Mouse (Mus musculus) MEL (cell line): Measurements from ENCODE around the gene Slc26a6. TPM values are rescaled to one million over a fixed set of nuclear protein-coding genes. Genes with fewer than 3 reads are reported as not detected.

Experiments used
- DNase-seq: peaks from one replicate; pipeline ENCODE4 v3.0.0; 2011; ENCODE audit warnings: low read depth, low spot score
- H3K27ac ChIP-seq: 2 replicates; pipeline ENCODE4 v1.5.1; 2012; ENCODE audit warnings: low read depth, mild to moderate bottlenecking, control low read depth, low read length, moderate library complexity; ENCODE audit not compliant: control insufficient read depth
- H3K27me3 ChIP-seq, 2 experiments: fragments of 150-350 bp in 1 of 2; sonication (generic) in 1 of 2; 2 replicates each; pipeline ENCODE4 v1.6.1; 2012; ENCODE audit warnings: low read length in 2 of 2, mild to moderate bottlenecking in 2 of 2, improper control_type of control experiment in 1 of 2, moderate library complexity in 1 of 2; ENCODE audit not compliant: insufficient read depth in 2 of 2, control insufficient read depth in 1 of 2
- H3K36me3 ChIP-seq, 2 experiments: 2 replicates each; pipeline ENCODE4 v1.6.1; 2012 to 2014; ENCODE audit warnings: low read length in 2 of 2, improper control_type of control experiment in 1 of 2, inconsistent platforms in 1 of 2, mild to moderate bottlenecking in 1 of 2; ENCODE audit not compliant: insufficient read depth in 2 of 2, control insufficient read depth in 1 of 2
- H3K4me1 ChIP-seq, 2 experiments: fragments of 150-350 bp in 1 of 2; sonication (generic) in 1 of 2; 2 replicates each; pipeline ENCODE4 v1.6.1; 2012; ENCODE audit warnings: low read length in 2 of 2, improper control_type of control experiment in 1 of 2, mild to moderate bottlenecking in 1 of 2; ENCODE audit not compliant: insufficient read depth in 2 of 2, control insufficient read depth in 1 of 2
- H3K4me3 ChIP-seq, 2 experiments: fragments of 150-350 bp in 1 of 2; sonication (generic) in 1 of 2; 2 replicates each; pipeline ENCODE4 v1.5.1; 2012; ENCODE audit warnings: low read depth in 2 of 2, low read length in 2 of 2, mild to moderate bottlenecking in 2 of 2, moderate library complexity in 2 of 2, control low read depth in 1 of 2, improper control_type of control experiment in 1 of 2; ENCODE audit not compliant: control insufficient read depth in 1 of 2, insufficient read depth in 1 of 2
- H3K79me2 ChIP-seq: 2 replicates; pipeline ENCODE4 v1.6.1; 2012; ENCODE audit warnings: mild to moderate bottlenecking, low read length, moderate library complexity; ENCODE audit not compliant: control insufficient read depth, poor library complexity, insufficient read depth
- H3K9ac ChIP-seq: 2 replicates; pipeline ENCODE4 v1.6.1; 2012; ENCODE audit warnings: low read depth, mild to moderate bottlenecking, control low read depth, low read length, moderate library complexity; ENCODE audit not compliant: control insufficient read depth, poor library complexity, severe bottlenecking
- H3K9me3 ChIP-seq: fragments of 150-350 bp; sonication (generic); replicated peaks from 2 replicates; pipeline ENCODE4 v1.6.1; 2012; ENCODE audit warnings: mild to moderate bottlenecking, low read length, improper control_type of control experiment, moderate library complexity; ENCODE audit not compliant: insufficient read depth
- BHLHE40 ChIP-seq: IDR thresholded peaks from 2 replicates; pipeline ENCODE4 v1.6.1; 2012; ENCODE audit warnings: low read depth, mild to moderate bottlenecking, inconsistent platforms, low read length, improper control_type of control experiment, borderline replicate concordance
- CHD1 ChIP-seq: IDR thresholded peaks from 2 replicates; pipeline ENCODE4 v1.6.1; 2012; ENCODE audit warnings: low read depth, mild to moderate bottlenecking, inconsistent platforms, low read length, improper control_type of control experiment
- CHD2 ChIP-seq: IDR thresholded peaks from 2 replicates; pipeline ENCODE4 v1.6.1; 2011; ENCODE audit warnings: low read length, improper control_type of control experiment
- CTCF ChIP-seq, 3 experiments: IDR thresholded peaks in 2 of 3; conservative IDR thresholded peaks in 1 of 3; 2 replicates each; pipeline ENCODE4 v1.5.1; 2011 to 2012; ENCODE audit warnings: low read length in 3 of 3, low read depth in 2 of 3, mild to moderate bottlenecking in 2 of 3, improper control_type of control experiment in 1 of 3, inconsistent platforms in 1 of 3, mixed read lengths in 1 of 3, moderate library complexity in 1 of 3; ENCODE audit not compliant: control insufficient read depth in 1 of 3, insufficient read depth in 1 of 3, poor library complexity in 1 of 3, severe bottlenecking in 1 of 3
- ELF1 ChIP-seq: IDR thresholded peaks from 2 replicates; pipeline ENCODE4 v1.6.1; 2014; ENCODE audit warnings: low read depth, mild to moderate bottlenecking, inconsistent platforms, low read length, improper control_type of control experiment, moderate library complexity
- EP300 ChIP-seq, 2 experiments: IDR thresholded peaks; 2 replicates each; pipeline ENCODE4 v1.6.1; 2011; ENCODE audit warnings: improper control_type of control experiment in 2 of 2, low read length in 2 of 2, low read depth in 1 of 2, mild to moderate bottlenecking in 1 of 2
- HCFC1 ChIP-seq: IDR thresholded peaks from 2 replicates; pipeline ENCODE4 v1.6.1; 2012; ENCODE audit warnings: low read depth, mild to moderate bottlenecking, inconsistent platforms, low read length, improper control_type of control experiment, moderate library complexity
- JUND ChIP-seq: IDR thresholded peaks from 2 replicates; pipeline ENCODE4 v1.6.1; 2011; ENCODE audit warnings: low read depth, mild to moderate bottlenecking, improper control_type of control experiment, low read length
- KAT2A ChIP-seq: conservative IDR thresholded peaks from 2 replicates; pipeline ENCODE4 v1.6.1; 2012; ENCODE audit warnings: low read depth, low read length, improper control_type of control experiment, inconsistent platforms
- MAZ ChIP-seq: IDR thresholded peaks from 2 replicates; pipeline ENCODE4 v1.6.1; 2012; ENCODE audit warnings: low read depth, mild to moderate bottlenecking, inconsistent platforms, low read length, improper control_type of control experiment
- MEF2A ChIP-seq: IDR thresholded peaks from 2 replicates; pipeline ENCODE4 v1.6.1; 2014; ENCODE audit warnings: low read depth, mild to moderate bottlenecking, inconsistent platforms, low read length, improper control_type of control experiment; ENCODE audit not compliant: poor library complexity, insufficient replicate concordance, severe bottlenecking; ENCODE audit errors: extremely low read depth
- MXI1 ChIP-seq: IDR thresholded peaks from 2 replicates; pipeline ENCODE4 v1.6.1; 2011; ENCODE audit warnings: mild to moderate bottlenecking, low read depth, low read length, improper control_type of control experiment
- MYB ChIP-seq: IDR thresholded peaks from 2 replicates; pipeline ENCODE4 v1.6.1; 2011; ENCODE audit warnings: mild to moderate bottlenecking, low read depth, low read length, improper control_type of control experiment
- MYC ChIP-seq: IDR thresholded peaks from 2 replicates; pipeline ENCODE4 v1.6.1; 2011; ENCODE audit warnings: low read depth, mild to moderate bottlenecking, low read length, improper control_type of control experiment, moderate library complexity
- NELFE ChIP-seq: IDR thresholded peaks from 2 replicates; pipeline ENCODE4 v1.6.1; 2011; ENCODE audit warnings: low read depth, low read length, improper control_type of control experiment
- POLR2AphosphoS5 ChIP-seq: IDR thresholded peaks from 2 replicates; pipeline ENCODE4 v1.6.1; 2012; ENCODE audit warnings: low read depth, borderline replicate concordance, mild to moderate bottlenecking, inconsistent platforms, low read length, moderate library complexity, mixed read lengths
- RCOR1 ChIP-seq: IDR thresholded peaks from 2 replicates; pipeline ENCODE4 v1.6.1; 2012; ENCODE audit warnings: low read depth, mild to moderate bottlenecking, inconsistent platforms, low read length, improper control_type of control experiment
- SIN3A ChIP-seq: IDR thresholded peaks from 2 replicates; pipeline ENCODE4 v1.6.1; 2012; ENCODE audit warnings: low read length, improper control_type of control experiment, inconsistent platforms
- TAL1 ChIP-seq: IDR thresholded peaks from 2 replicates; pipeline ENCODE4 v1.6.1; 2012; ENCODE audit warnings: mild to moderate bottlenecking, inconsistent platforms, low read length, moderate library complexity, mixed read lengths
- TBP ChIP-seq: IDR thresholded peaks from 2 replicates; pipeline ENCODE4 v1.8.0; 2011; ENCODE audit warnings: low read depth, low read length, improper control_type of control experiment
- TCF12 ChIP-seq: IDR thresholded peaks from 2 replicates; pipeline ENCODE4 v1.6.1; 2014; ENCODE audit warnings: low read depth, mild to moderate bottlenecking, inconsistent platforms, low read length, improper control_type of control experiment, moderate library complexity
- UBTF ChIP-seq: IDR thresholded peaks from 2 replicates; pipeline ENCODE4 v1.6.1; 2012; ENCODE audit warnings: low read depth, mild to moderate bottlenecking, inconsistent platforms, low read length, improper control_type of control experiment, moderate library complexity, borderline replicate concordance; ENCODE audit not compliant: insufficient read depth
- USF1 ChIP-seq: IDR thresholded peaks from 2 replicates; pipeline ENCODE4 v1.6.1; 2014; ENCODE audit warnings: low read depth, mild to moderate bottlenecking, inconsistent platforms, low read length, improper control_type of control experiment, moderate library complexity
- USF2 ChIP-seq, 2 experiments: IDR thresholded peaks; 2 replicates each; pipeline ENCODE4 v1.6.1; 2011 to 2012; ENCODE audit warnings: improper control_type of control experiment in 2 of 2, low read length in 2 of 2, borderline replicate concordance in 1 of 2, inconsistent platforms in 1 of 2, low read depth in 1 of 2, mild to moderate bottlenecking in 1 of 2; ENCODE audit not compliant: insufficient read depth in 1 of 2
- polyA plus RNA-seq, 2 experiments: library from polyadenylated mRNA; stranded (reverse) in 1 of 2; unstranded in 1 of 2; fragments of >175 nt in 1 of 2; fragments of >200 nt in 1 of 2; gene quantifications; 2 replicates each; pipeline versions ENCODE4 v1.2.1 to v1.2.4; 2012; ENCODE audit warnings: low replicate concordance in 2 of 2, low read depth in 1 of 2; ENCODE audit not compliant: insufficient read length in 2 of 2, insufficient read depth in 1 of 2, missing spikeins in 1 of 2
- total RNA-seq: library from RNA; depleted of rRNA; stranded (reverse); fragments of 300-350 nt; gene quantifications from 2 replicates; pipeline ENCODE4 v1.2.3, GENCODE M21; 2012

Slc26a6 gene
- total and polyA plus RNA-seq, 3 experiments, result 8.0 to 13.2 TPM; not detected in 1

- H3K4me3 ChIP-seq, result no peak overlapping the region
- TF ChIP-seq TAL1, result no peak
- no peak for TF ChIP-seq USF2 (IDR thresholded peaks at IDR 0.05; ENCODE audit: borderline replicate concordance in 1 of 2, insufficient read depth in 1 of 2, low read depth in 1 of 2, low read length in 2 of 2)
- no peak for TF ChIP-seq MAZ
- TF ChIP-seq ELF1, result no peak
- no peak for TF ChIP-seq RCOR1
- no peak for TF ChIP-seq MXI1
- TF ChIP-seq EP300 (IDR thresholded peaks at IDR 0.05; ENCODE audit: low read depth in 1 of 2, low read length in 2 of 2), result peak in 1 of 2 experiments; percentile 56; a peak in 2 of 4 replicates
- TF ChIP-seq BHLHE40, result no peak
- peak; percentile 23; the same call in 1 of the 2 replicates for TF ChIP-seq MYB
- no peak for TF ChIP-seq JUND
- no peak for TF ChIP-seq POLR2AphosphoS5
- TF ChIP-seq SIN3A, result peak; percentile 28; the same call in 1 of the 2 replicates
- TF ChIP-seq KAT2A, result no peak
- no peak for TF ChIP-seq NELFE
- TF ChIP-seq CHD1, result no peak
- no peak for TF ChIP-seq CTCF (IDR thresholded peaks at IDR 0.05 in 2 of 3, conservative IDR thresholded peaks at IDR 0.05 in 1 of 3; ENCODE audit: control insufficient read depth in 1 of 3, insufficient read depth in 1 of 3, low read depth in 2 of 3, low read length in 3 of 3, poor library complexity in 1 of 3, severe bottlenecking in 1 of 3)
- no peak for TF ChIP-seq MYC
- no peak for TF ChIP-seq UBTF
- no peak for TF ChIP-seq CHD2
- TF ChIP-seq HCFC1, result no peak
- TF ChIP-seq MEF2A, result no peak
- TF ChIP-seq TBP, result no peak
- TF ChIP-seq USF1, result no peak
- TF ChIP-seq TCF12, result no peak
- TF ChIP-seq, all 39 proteins: peak for 3
- H3K27ac ChIP-seq, result peak overlapping the region; percentile 5; the same call in 1 of the 2 replicates
- H3K9me3 ChIP-seq, result no peaks in the 10 kb centered on the region
- H3K27me3 ChIP-seq, result no peaks in the 10 kb centered on the region
- peaks cover 5 to 11% of the 10 kb centered on the region in 2 experiments for H3K36me3 ChIP-seq
- H3K79me2 ChIP-seq, result peaks cover 2% of the 10 kb centered on the region; the same call in 1 of the 2 replicates
- peak; percentile 70 for DNase-seq
- H3K4me1 ChIP-seq, result peaks cover 0 to 3% of the 10 kb centered on the region in 2 experiments; a peak in 1 of 4 replicates
- H3K9ac ChIP-seq, result no peak overlapping the region
Observed at GRCm38 (mm10) chr9:108945608-108946007, 92.5 kb downstream of the Slc26a6 start.
